Mouse (Mus musculus): ENCODE results near the gene Prkce.

DNA sequence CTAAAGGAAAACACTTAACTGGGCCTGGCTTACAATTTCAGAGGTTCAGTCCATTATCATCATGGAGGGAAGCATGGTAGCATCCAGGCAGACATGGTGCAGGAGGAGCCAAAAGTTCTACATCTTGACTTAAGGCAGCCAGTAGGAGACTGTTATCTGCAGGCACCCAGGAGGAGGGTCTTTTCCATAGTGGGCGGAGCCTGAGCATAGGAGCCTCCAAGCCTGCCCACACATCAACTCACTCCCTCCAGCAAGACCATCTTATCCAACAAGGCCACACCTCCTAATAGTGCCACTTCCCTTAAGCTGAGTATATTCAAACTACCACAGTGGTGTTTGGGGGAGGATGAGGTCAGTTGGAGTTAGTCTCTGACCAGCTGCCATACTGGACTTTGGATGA, 17.9 kb upstream of the Prkce start:
- TF ChIP-seq MYOG (IDR thresholded peaks at IDR 0.05; ENCODE audit: control insufficient read depth in 1 of 3, insufficient read depth in 1 of 3, insufficient read length in 2 of 3, low read depth in 2 of 3) (no peak), POLR2A (IDR thresholded peaks at IDR 0.05; ENCODE audit: insufficient read length, low read depth) (no peak), MAX (IDR thresholded peaks at IDR 0.05; ENCODE audit: low read depth) (no peak), POLR2AphosphoS2 (IDR thresholded peaks at IDR 0.05; ENCODE audit: insufficient read length, low read depth) (no peak)
